Mouse (Mus musculus) thymus, postnatal 4 days (tissue): ENCODE measurements around the gene AW551984.

Source experiments
- DNase-seq: peaks from one replicate; pipeline ENCODE4 v3.0.0; 2021

AW551984 gene

DNA sequence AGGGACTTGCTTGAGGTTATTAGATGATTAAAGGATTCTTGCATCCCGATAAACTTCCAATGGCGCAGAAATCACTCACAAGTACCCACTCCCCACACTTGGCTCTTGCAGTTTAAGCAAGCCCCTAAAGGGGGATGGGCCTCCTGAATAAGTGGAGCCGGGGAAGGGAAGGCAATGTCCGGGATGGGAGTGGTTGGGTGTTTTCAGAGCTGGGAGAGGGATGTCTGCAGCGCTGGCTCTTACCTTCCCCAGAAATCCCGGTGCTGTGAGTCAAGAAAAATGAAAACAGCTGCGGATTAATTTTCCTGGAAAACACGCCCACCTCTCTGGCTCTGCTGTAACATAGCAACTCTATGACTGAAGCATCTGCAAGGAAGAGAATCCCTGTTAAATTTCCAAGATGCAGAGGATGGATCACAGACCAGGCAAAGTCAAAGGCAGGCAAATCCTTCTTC lies at the start of gene AW551984:
Gene AW551984, minus strand, starts transcription at position 405 of the 455 bp plus-strand sequence.
- DNase-seq: no peak

GRCm38 (mm10) chr9:39647382-39647781 lies 43.2 kb upstream of the AW551984 start:
- no peak for DNase-seq

DNA sequence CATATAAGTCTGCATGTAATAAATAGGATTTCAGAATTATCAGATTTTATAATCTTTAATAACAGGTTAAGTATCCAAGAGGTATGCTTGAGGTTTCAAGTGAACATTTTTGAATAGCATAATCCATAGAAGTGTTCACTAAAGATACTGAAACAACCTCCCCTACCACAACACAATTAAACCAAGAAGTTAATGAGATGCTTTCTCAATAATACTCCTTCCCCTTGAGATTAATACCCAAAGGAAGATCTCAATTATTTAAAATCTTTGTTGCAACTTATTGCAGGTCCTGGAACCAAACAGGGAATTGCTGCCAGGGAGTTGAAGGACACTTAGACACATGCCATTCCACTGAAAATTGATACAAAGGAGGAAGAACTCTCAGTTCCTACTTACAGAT lies 40.6 kb upstream of the AW551984 start, which contains the start of gene Olfr961:
Gene Olfr961, plus strand, starts transcription at position 301 of the 400 bp plus-strand sequence.
- no peak for DNase-seq

DNA sequence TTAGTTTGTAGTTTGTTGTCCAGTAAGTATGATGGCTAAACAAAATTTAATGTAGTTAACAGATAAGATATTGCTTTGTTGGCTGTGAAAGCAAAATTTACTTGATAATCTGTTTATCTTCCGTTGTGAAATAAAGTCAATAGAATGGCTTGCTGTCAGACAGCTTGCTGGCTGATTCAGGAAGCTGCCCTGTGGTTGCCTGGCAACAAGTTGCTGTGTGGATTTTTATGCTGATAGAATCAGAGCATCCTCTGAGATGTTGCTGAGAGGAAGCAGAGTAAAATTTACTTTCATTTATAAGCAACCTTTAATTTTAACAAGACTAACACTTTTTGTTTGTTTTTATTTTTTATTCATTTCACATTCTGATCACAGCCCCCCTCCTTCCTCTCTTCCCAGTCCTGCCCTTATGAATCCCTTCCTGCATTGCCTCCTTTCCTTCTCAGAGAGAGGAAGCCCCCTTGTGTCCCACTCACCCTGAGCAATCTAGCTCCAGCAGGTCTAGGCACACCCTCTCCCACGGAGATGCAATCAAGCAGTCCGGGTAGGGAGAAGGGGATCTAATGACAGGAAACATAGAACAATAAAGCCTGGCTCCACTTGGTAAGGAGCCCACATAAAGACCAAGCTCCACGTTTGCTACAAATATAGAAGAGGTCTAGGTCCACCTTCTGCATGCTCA lies 29.9 kb upstream of the AW551984 start:
- no peak for DNase-seq

- DNase-seq: no peak
Observed at GRCm38 (mm10) chr9:39629069-39629468, 24.9 kb upstream of the AW551984 start.

- DNase-seq: no peak
Observed at GRCm38 (mm10) chr9:39624711-39625110, 20.5 kb upstream of the AW551984 start.

DNA sequence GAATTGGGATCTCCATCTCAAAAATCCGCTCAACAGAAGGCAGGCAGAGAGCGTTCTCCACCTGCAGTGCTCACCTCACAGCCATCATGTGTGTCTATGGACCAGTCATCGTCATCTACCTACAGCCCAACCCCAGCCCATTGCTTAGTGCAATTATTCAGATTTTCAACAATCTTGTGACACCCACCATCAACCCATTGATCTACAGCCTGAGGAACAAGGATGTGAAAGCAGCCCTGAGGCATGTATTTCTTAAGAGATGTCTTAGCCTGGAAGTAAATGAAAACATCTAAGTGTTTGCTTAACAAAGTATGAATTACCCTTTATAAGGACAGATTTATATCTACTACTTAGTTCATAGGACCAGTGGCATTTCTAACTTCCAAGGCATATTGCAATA lies 19.6 kb upstream of the AW551984 start:
- DNase-seq: no peak

DNA sequence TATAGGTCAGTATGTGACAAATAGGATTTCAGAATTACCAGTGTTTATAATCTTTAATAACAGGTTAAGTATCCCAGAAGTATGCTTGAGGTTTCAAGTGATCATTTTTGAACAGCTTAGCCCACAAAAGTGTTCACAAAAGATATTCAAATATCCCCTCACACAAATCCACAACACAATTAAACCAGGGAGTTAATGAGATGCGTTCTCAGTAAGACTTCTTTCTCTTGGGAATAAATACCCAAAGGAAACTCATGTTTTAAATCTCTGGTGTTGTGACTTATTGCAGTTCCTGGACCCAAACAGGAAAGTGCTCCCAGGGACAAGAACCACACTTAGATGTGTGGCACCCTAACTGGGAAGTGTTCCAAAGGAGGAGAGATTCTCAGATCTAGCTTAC lies 16.9 kb upstream of the AW551984 start, which contains the start of gene Olfr960:
Gene Olfr960, plus strand, starts transcription at position 301 of the 400 bp plus-strand sequence.
- no peak for DNase-seq

DNA sequence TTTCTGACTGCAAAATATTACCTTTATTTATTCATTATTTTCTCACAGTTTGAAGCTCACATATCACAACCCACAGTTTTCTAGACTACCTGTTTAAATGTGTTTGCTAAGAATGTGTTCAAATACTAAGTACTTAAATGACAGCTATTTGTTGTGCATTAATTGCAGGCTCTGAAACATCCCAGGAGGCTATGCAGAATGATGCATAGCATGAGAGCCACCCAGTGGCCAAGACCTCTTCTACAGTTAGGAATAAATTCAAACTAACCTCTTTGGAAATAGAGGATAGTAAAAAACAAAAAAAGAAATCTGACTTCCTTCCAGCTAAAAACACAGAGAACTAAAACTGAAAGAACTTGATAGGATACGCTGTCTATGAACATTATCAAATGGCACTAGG lies 7.8 kb upstream of the AW551984 start:
- no peak for DNase-seq

GRCm38 (mm10) chr9:39610355-39610754 lies 6.2 kb upstream of the AW551984 start, which contains the start of gene Olfr148:
Olfr148 (plus strand) TSS chr9:39610655.
- no peak for DNase-seq

DNA sequence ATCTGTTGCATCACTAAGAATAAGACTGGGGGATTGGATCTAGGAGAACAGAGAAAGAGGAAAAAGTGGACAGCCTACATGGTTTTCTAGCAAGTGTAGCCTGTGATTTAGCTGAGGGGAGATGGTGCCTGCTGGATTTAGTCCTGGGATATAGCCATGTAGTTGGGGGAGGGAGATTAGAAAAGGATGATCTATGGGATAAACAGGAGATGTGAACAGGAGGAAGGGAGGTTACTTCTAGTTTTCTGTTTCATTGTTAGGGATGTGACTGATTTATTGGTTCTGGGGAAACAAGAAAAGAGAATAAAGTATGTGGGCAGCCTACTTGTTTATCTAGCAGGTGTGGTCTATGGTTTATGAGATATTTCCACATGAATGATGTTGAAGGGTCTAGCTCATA lies 4.3 kb upstream of the AW551984 start:
- DNase-seq: no peak

GRCm38 (mm10) chr9:39603333-39603845 lies 814 bp downstream of the AW551984 start:
- DNase-seq: no peak

DNA sequence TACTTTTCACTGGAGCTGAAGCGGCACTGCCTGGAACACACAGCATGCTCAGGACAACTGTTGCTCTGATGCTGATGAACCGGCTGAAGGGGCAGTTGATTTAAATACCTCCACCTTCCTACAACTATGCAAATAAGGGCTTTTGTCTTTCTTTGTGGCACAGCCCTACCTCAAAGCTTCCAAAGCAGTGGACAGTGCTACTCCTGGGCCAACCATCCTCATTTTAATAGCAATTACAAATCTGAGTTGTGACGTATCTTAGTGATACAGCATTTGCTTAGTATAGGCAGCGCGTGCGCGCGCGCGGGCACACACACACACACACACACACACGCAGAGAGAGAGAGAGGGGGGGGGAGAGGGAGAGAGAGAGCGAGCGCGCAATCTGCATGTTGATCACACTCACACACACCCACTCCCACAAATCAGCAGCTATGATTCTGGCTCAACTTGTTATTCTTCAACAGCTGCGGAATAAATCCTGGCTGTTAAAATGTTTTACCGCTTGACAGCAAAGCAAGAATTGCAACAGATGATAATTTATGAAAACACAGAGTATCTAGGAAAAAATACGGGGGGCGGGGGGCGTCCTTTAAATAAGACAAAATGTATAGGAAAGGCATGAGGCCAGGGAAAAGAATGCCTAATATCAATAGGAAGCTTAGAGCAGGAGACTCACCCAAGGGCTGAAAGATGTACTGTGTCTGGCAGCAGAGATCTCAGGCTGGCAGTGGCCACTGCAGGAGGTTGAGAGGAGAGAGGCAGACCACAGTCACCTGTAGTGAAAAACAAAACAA lies 1.5 kb downstream of the AW551984 start:
- no peak for DNase-seq

DNA sequence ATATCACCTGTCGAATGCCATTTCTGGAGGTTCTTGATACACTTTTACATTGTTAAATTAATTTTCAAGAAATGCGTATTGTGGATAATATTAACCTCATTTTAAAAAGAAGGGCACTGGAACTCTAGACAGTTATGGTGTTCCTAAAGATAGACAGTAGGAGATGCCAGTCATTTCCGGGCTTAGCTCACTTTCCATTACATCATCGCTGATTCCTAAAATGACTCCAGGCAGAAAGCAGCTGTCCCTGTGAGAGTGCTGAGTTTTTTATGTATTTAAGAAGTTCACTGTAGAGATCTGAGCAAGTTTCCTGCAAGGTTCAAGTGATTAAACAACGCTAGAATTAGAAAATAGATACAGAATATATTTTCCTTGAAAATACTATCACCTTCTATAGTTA lies 27.2 kb downstream of the AW551984 start:
- no peak for DNase-seq

DNA sequence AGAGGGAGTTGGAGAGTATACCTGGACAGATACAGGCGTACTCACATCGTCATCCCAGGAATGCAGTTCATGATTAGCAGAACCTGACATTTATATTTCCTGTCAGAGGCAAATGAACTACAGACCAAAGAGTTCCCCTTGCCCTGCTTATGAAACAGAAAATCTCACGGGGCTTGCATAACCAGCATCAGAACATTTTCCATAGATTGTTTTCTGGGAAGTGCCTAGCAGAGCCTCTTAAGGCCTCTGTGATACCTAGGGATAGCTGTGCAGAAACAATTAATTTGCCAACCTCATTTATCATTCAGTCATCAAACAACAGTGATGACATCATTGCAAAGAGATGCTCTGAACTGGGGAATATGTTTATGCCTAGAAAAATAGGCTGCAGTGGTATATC lies 28.7 kb downstream of the AW551984 start, which contains the start of gene Olfr959:
Gene Olfr959, minus strand, starts transcription at position 101 of the 400 bp plus-strand sequence.
- no peak for DNase-seq

GRCm38 (mm10) chr9:39558349-39558647 lies 45.9 kb downstream of the AW551984 start:
- no peak for DNase-seq

GRCm38 (mm10) chr9:39557529-39558348 lies 46.5 kb downstream of the AW551984 start:
- no peak for DNase-seq

- DNase-seq: no peak
Observed at GRCm38 (mm10) chr9:39553946-39554345, 50.3 kb downstream of the AW551984 start, which contains the start of gene Olfr958. Olfr958 (minus strand) TSS chr9:39554054.

DNA sequence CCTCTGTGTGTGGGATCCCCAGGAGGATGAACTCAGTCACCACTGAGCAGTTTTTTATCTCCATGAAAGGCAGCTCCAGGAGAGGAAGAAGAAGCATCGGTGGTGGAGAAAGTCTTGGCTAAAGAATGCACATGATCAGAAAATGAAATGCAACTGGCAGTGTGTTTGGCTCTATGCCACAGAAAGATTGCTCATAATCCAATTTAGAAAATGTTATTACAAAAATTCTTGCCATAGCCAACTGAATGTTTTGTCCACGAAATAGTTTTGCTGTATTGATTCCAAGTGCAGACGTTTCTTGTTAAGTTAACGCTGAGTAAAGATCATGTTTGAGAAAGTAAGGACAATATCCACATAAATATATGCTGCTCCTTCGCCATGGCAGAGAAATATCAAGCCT lies 53.4 kb downstream of the AW551984 start:
- DNase-seq: no peak
